13 mouse cellular contexts compared by ENCODE assay signal in genomic region chr6:128890948-128891355, GRCm38 (mm10). TPM values are rescaled to one million over a fixed set of nuclear protein-coding genes. Genes with fewer than 3 reads are reported as not detected.
DNase-seq lines count a peak whose midpoint lies in the region; TF ChIP-seq lines count a peak whose summit lies in the region.
"Had no signal": no experiment of that assay in that cellular context is flagged by ENCODE, and none has a peak within 500 bp of the region (broad histone marks: within the 10 kb centered on the region; RNA-seq: fewer than 3 reads in every experiment).

BC035044 (minus strand) TSS chr6:128891126.

- H3K4me1 ChIP-seq in small intestine, adult 2 months (ENCODE audit: control insufficient read depth, insufficient read depth, insufficient read length, low read length) = no peaks in the 10 kb centered on the region
- H3K4me1 ChIP-seq in forebrain, embryonic 10.5 days = no peaks in the 10 kb centered on the region
- no peaks in the 10 kb centered on the region for H3K4me1 ChIP-seq in hindbrain, embryonic 10.5 days (replicated peaks)
- H3K4me1 ChIP-seq: stomach, embryonic 15.5 days had no signal

- TF ChIP-seq CTCF in small intestine, adult 2 months (IDR thresholded peaks at IDR 0.05; ENCODE audit: extremely low read depth, insufficient read length, insufficient replicate concordance, low read depth, low read length) = no peak

- DNase-seq in lung, postnatal 36 days = peak; percentile 15
- no peak for DNase-seq in lung, postnatal 10 days
- DNase-seq in induced T-regulatory cell, adult 2 months (ENCODE audit: low read depth) = peak; percentile 44
- DNase-seq in forebrain, embryonic 10.5 days (ENCODE audit: extremely low spot score, low spot score) = no peak
- no peak for DNase-seq in cerebellum, adult 11-12 months
- DNase-seq in hindbrain, embryonic 10.5 days (ENCODE audit: low spot score) = no peak
- DNase-seq: gastrocnemius, adult 2 months; left cerebral cortex, postnatal 4 days; lung, postnatal 14 days; retina, postnatal 1 day had no signal

- no peak within 1 kb of the TSS for H3K4me3 ChIP-seq in small intestine, adult 2 months (ENCODE audit: low read depth, low read length)
- no peak within 1 kb of the TSS for H3K4me3 ChIP-seq in forebrain, embryonic 10.5 days
- H3K4me3 ChIP-seq in hindbrain, embryonic 10.5 days = no peak within 1 kb of the TSS
- H3K4me3 ChIP-seq: gastrocnemius, adult 2 months; myocyte; stomach, embryonic 15.5 days had no signal

- H3K27ac ChIP-seq in small intestine, adult 2 months (ENCODE audit: insufficient read depth, low read depth, low read length) = peak within 1 kb of the TSS; percentile 65; the same call in 1 of the 2 replicates
- H3K27ac ChIP-seq in forebrain, embryonic 10.5 days = no peak within 1 kb of the TSS
- H3K27ac ChIP-seq in hindbrain, embryonic 10.5 days = no peak within 1 kb of the TSS
- H3K27ac ChIP-seq: gastrocnemius, adult 2 months; stomach, embryonic 15.5 days had no signal

- H3K36me3 ChIP-seq in small intestine, adult 2 months (ENCODE audit: control insufficient read depth, insufficient read depth, low read length) = no peaks in the 10 kb centered on the region
- H3K36me3 ChIP-seq in forebrain, embryonic 10.5 days (replicated peaks) = no peaks in the 10 kb centered on the region
- H3K36me3 ChIP-seq in hindbrain, embryonic 10.5 days = no peaks in the 10 kb centered on the region
- H3K36me3 ChIP-seq: stomach, embryonic 15.5 days had no signal

- no peak for TF ChIP-seq POLR2A in small intestine, adult 2 months (IDR thresholded peaks at IDR 0.05; ENCODE audit: low read depth, low read length)

- WGBS in small intestine, adult 2 months = 79% methylated on average over 2 of the region's 2 CpGs
- WGBS in forebrain, embryonic 10.5 days = 76% methylated on average over 2 of the region's 2 CpGs
- WGBS in hindbrain, embryonic 10.5 days = 74% methylated on average over 2 of the region's 2 CpGs

- H3K9me3 ChIP-seq in forebrain, embryonic 10.5 days = no peaks in the 10 kb centered on the region
- H3K9me3 ChIP-seq in hindbrain, embryonic 10.5 days = no peaks in the 10 kb centered on the region
- H3K9me3 ChIP-seq: stomach, embryonic 15.5 days had no signal

- H3K27me3 ChIP-seq in small intestine, adult 2 months (ENCODE audit: control insufficient read depth, insufficient read depth, low read length) = no peaks in the 10 kb centered on the region
- no peaks in the 10 kb centered on the region for H3K27me3 ChIP-seq in forebrain, embryonic 10.5 days (ENCODE audit: poor library complexity, severe bottlenecking)
- H3K27me3 ChIP-seq in hindbrain, embryonic 10.5 days (ENCODE audit: insufficient read depth, poor library complexity, severe bottlenecking) = no peaks in the 10 kb centered on the region
- H3K27me3 ChIP-seq: stomach, embryonic 15.5 days had no signal

RNA-seq across cellular contexts. Expression of gene BC035044, which starts in this region (rescaled TPM):
- 0.52 and 0.74 TPM in 2 replicates for polyA plus RNA-seq in small intestine, adult 2 months (2012; rRNA removed)
- polyA plus RNA-seq in forebrain, embryonic 10.5 days (2016; fragmentation: Nextera tagmentation; extraction: Ambion mirVana) = 0.52 and 0.64 TPM in 2 replicates
- 0.98 and 1.8 TPM in 2 replicates for polyA plus RNA-seq in hindbrain, embryonic 10.5 days (2016; fragmentation: Nextera tagmentation; extraction: Ambion mirVana)
- polyA plus RNA-seq: myocyte had no signal

Comparison
In these comparisons a context has a peak if more than half of its experiments do, and no peak if none do; other contexts are left out.
1. DNase-seq: peak in lung, postnatal 36 days (single experiment) and induced T-regulatory cell, adult 2 months (single experiment); none in lung, postnatal 10 days (single experiment), forebrain, embryonic 10.5 days (single experiment), cerebellum, adult 11-12 months (single experiment) and hindbrain, embryonic 10.5 days (single experiment).